Mouse (Mus musculus): Measurements from ENCODE around the gene Col9a1.

DNA sequence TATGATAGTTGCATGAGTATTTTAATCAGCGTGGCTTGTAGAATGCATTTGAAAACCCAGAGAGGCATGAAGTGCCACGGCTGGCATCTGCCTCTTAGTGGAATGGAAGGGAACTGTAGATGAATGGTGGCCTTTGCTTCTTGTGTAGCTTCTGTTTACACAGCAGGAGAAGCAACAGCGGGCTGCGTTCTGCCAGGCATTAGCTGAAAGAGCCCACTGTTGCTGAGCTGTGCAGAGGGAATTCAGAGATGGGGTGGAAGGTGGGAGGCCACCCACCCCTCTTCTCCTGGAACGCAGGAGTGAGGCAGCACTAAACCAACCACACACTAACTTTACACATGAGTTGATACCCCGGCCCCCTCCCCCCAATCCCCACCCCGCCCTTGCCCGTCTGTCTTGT is 53.0 kb downstream of the Col9a1 start:
- TF ChIP-seq CTCF (IDR thresholded peaks at IDR 0.05; ENCODE audit: low read depth, low read length), result no peak
- TF ChIP-seq POLR2A (IDR thresholded peaks at IDR 0.05; ENCODE audit: extremely low read depth, insufficient read depth, low read length), result no peak
